Mouse (Mus musculus): ENCODE measurements at regions not wholly inside any gene's neighbourhood (a gene's known extent, or its start where the extent isn't known, plus 50 kb on each side); places are given as distances from the start of the nearest gene placed in this dataset.

DNA sequence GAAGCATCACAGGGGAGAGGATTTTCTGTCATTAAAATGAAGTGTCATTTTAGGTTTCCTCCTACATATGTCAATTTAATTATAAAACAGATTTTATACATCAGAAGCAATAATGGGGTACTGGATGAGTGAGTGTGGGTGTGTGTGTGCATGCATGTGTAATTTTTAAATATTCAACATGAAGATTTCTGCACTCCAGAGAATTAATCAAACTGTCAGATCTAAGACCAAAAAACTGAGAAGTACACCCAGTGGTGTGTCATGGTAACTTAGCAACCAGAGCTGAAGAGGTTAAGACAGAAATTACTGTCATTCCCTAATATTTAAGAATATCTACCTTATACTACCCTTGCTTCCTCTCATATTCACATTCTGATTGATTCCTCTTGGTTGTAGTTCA, 919.0 kb downstream of the Poteg start:
- TF ChIP-seq CTCF (IDR thresholded peaks at IDR 0.05; ENCODE audit: low read depth) (no peak), EP300 (optimal IDR thresholded peaks at IDR 0.05) (no peak)

All from stomach, postnatal 0 days (tissue).